In genomic region chr9:8700669-8701068, GRCm38 (mm10) we compare ENCODE assay signal across 8 mouse cellular contexts.
DNase-seq lines count a peak whose midpoint lies in the region; ATAC-seq and TF ChIP-seq lines count a peak whose summit lies in the region.
"Had no signal": no experiment of that assay in that cellular context is flagged by ENCODE, and none has a peak within 500 bp of the region (broad histone marks: within the 10 kb centered on the region; RNA-seq: fewer than 3 reads in every experiment).

No protein-coding gene starts in this region.

- intact Hi-C loops in left cerebral cortex, postnatal 14 days (cut with DNase I), result loop anchor here (2.0 to 10.0 kb wide), 3 partner anchors 204 to 674 kb away; no protein-coding TSS in a partner anchor

- H3K27ac ChIP-seq in midbrain, embryonic 13.5 days, result no peak overlapping the region
- no peak overlapping the region for H3K27ac ChIP-seq in stomach, postnatal 0 days (replicated peaks)

- no peaks in the 10 kb centered on the region for H3K36me3 ChIP-seq in midbrain, embryonic 13.5 days
- H3K36me3 ChIP-seq in stomach, postnatal 0 days (ENCODE audit: control insufficient read depth, insufficient read depth, low read length), result no peaks in the 10 kb centered on the region

- H3K9me3 ChIP-seq in midbrain, embryonic 13.5 days, result no peaks in the 10 kb centered on the region
- no peaks in the 10 kb centered on the region for H3K9me3 ChIP-seq in stomach, postnatal 0 days (ENCODE audit: control insufficient read depth, low read length)

- no peaks in the 10 kb centered on the region for H3K4me1 ChIP-seq in midbrain, embryonic 13.5 days (replicated peaks)
- no peaks in the 10 kb centered on the region for H3K4me1 ChIP-seq in stomach, postnatal 0 days (replicated peaks; ENCODE audit: control insufficient read depth, insufficient read depth)

- no peak for TF ChIP-seq EP300 in stomach, postnatal 0 days (optimal IDR thresholded peaks at IDR 0.05)

- 29% methylated on average over 5 of the region's 5 CpGs for WGBS in midbrain, embryonic 13.5 days
- WGBS in stomach, postnatal 0 days, result 25% methylated on average over 5 of the region's 5 CpGs

- DNase-seq in adrenal gland, adult 8-10 months, result peak; percentile 46
- DNase-seq in cerebellum, postnatal 25 days, result peak; percentile 67 to 85
- peak; percentile 82 to 90 for DNase-seq in frontal cortex, postnatal 36 days (ENCODE audit: low spot score in 2 of 2)
- peak; percentile 16 for DNase-seq in kidney, adult 11 months
- DNase-seq in left cerebral cortex, postnatal 14 days (ENCODE audit: low spot score in 2 of 2), result peak; percentile 85 to 91
- DNase-seq in stomach, postnatal 0 days (ENCODE audit: low spot score), result peak; percentile 79

- no peaks in the 10 kb centered on the region for H3K27me3 ChIP-seq in midbrain, embryonic 13.5 days
- H3K27me3 ChIP-seq in stomach, postnatal 0 days (ENCODE audit: control insufficient read depth, insufficient read depth, low read length), result no peaks in the 10 kb centered on the region

- no peak overlapping the region for H3K4me3 ChIP-seq in midbrain, embryonic 13.5 days (replicated peaks)
- H3K4me3 ChIP-seq in stomach, postnatal 0 days (ENCODE audit: low read depth, low read length), result no peak overlapping the region
- H3K4me3 ChIP-seq: myocyte had no signal

- TF ChIP-seq CTCF in stomach, postnatal 0 days (IDR thresholded peaks at IDR 0.05; ENCODE audit: low read depth), result peak; percentile 96

- no peak overlapping the region for H3K4me2 ChIP-seq in midbrain, embryonic 13.5 days (replicated peaks)
- no peak overlapping the region for H3K4me2 ChIP-seq in stomach, postnatal 0 days (replicated peaks; ENCODE audit: low read depth)

- no peak overlapping the region for H3K9ac ChIP-seq in midbrain, embryonic 13.5 days (replicated peaks)
- no peak overlapping the region for H3K9ac ChIP-seq in stomach, postnatal 0 days (ENCODE audit: low read length)

- ATAC-seq in midbrain, embryonic 13.5 days, result peak; percentile 80
- ATAC-seq in stomach, postnatal 0 days (ENCODE audit: low FRiP score, low TSS enrichment), result peak; percentile 65

Comparison
In these comparisons a context has a peak if more than half of its experiments do, and no peak if none do; other contexts are left out.
1. DNase-seq: peak in every context shown above with its lines; median percentile 88 in left cerebral cortex, postnatal 14 days; 86 in frontal cortex, postnatal 36 days; 79 in stomach, postnatal 0 days; 76 in cerebellum, postnatal 25 days; 46 in adrenal gland, adult 8-10 months; 16 in kidney, adult 11 months.